14 mouse cellular contexts compared by ENCODE assay signal in genomic region chr9:21451870-21452269, GRCm38 (mm10). TPM values are rescaled to one million over a fixed set of nuclear protein-coding genes. Genes with fewer than 3 reads are reported as not detected.
DNase-seq lines count a peak whose midpoint lies in the region; ATAC-seq and TF ChIP-seq lines count a peak whose summit lies in the region.
"Had no signal": no experiment of that assay in that cellular context is flagged by ENCODE, and none has a peak within 500 bp of the region (broad histone marks: within the 10 kb centered on the region; RNA-seq: fewer than 3 reads in every experiment).

No protein-coding gene starts in this region.

- H3K36me3 ChIP-seq in heart, embryonic 11.5 days (ENCODE audit: control insufficient read depth, insufficient read depth, low read length) = no peaks in the 10 kb centered on the region
- H3K36me3 ChIP-seq in liver, postnatal 0 days (replicated peaks; ENCODE audit: insufficient read depth, low read length) = peaks cover 7% of the 10 kb centered on the region; the same call in 1 of the 2 replicates
- H3K36me3 ChIP-seq: neural tube, embryonic 12.5 days; stomach, embryonic 15.5 days had no signal

- peak overlapping the region; percentile 43; the same call in 1 of the 2 replicates for H3K27ac ChIP-seq in heart, embryonic 11.5 days (ENCODE audit: low read depth, low read length)
- H3K27ac ChIP-seq in liver, postnatal 0 days (ENCODE audit: low read depth) = peak overlapping the region; percentile 66; the same call in 1 of the 2 replicates
- H3K27ac ChIP-seq: limb, embryonic 13.5 days; neural tube, embryonic 12.5 days; stomach, embryonic 15.5 days had no signal

- 0 out of 2 replicates have a peak overlapping the region, but pooled peaks have one; percentile 12 for H3K9ac ChIP-seq in heart, embryonic 11.5 days (ENCODE audit: low read depth, low read length)
- no peak overlapping the region for H3K9ac ChIP-seq in liver, postnatal 0 days (replicated peaks)
- H3K9ac ChIP-seq: limb, embryonic 13.5 days; neural tube, embryonic 12.5 days; stomach, embryonic 15.5 days had no signal

- H3K4me2 ChIP-seq in heart, embryonic 11.5 days = peak overlapping the region; percentile 29
- no peak overlapping the region for H3K4me2 ChIP-seq in liver, postnatal 0 days (ENCODE audit: low read depth, low read length)
- H3K4me2 ChIP-seq: limb, embryonic 13.5 days; neural tube, embryonic 12.5 days; stomach, embryonic 15.5 days had no signal

- TF ChIP-seq EP300 in liver, postnatal 0 days (IDR thresholded peaks at IDR 0.05; ENCODE audit: low read depth) = no peak

- no peaks in the 10 kb centered on the region for H3K9me3 ChIP-seq in heart, embryonic 11.5 days (replicated peaks; ENCODE audit: control insufficient read depth, low read length)
- no peaks in the 10 kb centered on the region for H3K9me3 ChIP-seq in liver, postnatal 0 days (ENCODE audit: low read length)
- H3K9me3 ChIP-seq: limb, embryonic 13.5 days; neural tube, embryonic 12.5 days; stomach, embryonic 15.5 days had no signal

- H3K27me3 ChIP-seq in heart, embryonic 11.5 days (ENCODE audit: control insufficient read depth, insufficient read depth, low read length) = no peaks in the 10 kb centered on the region
- H3K27me3 ChIP-seq in liver, postnatal 0 days (ENCODE audit: insufficient read depth, low read length) = no peaks in the 10 kb centered on the region
- H3K27me3 ChIP-seq: CH12.LX; limb, embryonic 13.5 days; neural tube, embryonic 12.5 days; stomach, embryonic 15.5 days had no signal

- H3K4me3 ChIP-seq in heart, embryonic 11.5 days (ENCODE audit: low read depth, low read length) = no peak overlapping the region
- no peak overlapping the region for H3K4me3 ChIP-seq in liver, postnatal 0 days (ENCODE audit: low read depth, low read length)
- H3K4me3 ChIP-seq: limb, embryonic 13.5 days; neural tube, embryonic 12.5 days; stomach, embryonic 15.5 days had no signal

- DNase-seq in heart, postnatal 36 days = no peak
- peak; percentile 37 for DNase-seq in MEL-GATA-1-ER (ENCODE audit: extremely low read depth, low read depth)
- DNase-seq in gastrocnemius, postnatal 25 days = peak; percentile 51
- DNase-seq in liver, postnatal 0 days = no peak
- DNase-seq in testis, postnatal 14 days (ENCODE audit: low spot score) = no peak
- DNase-seq in thymus, postnatal 10 days (ENCODE audit: low spot score in 2 of 2) = no peak
- DNase-seq in right cerebral cortex, postnatal 14 days = no peak
- DNase-seq: adrenal gland, adult 2 months; kidney, postnatal 14 days had no signal

- intact Hi-C loops in heart, postnatal 36 days (cut with DNase I) = no loop called here

- H3K4me1 ChIP-seq in heart, embryonic 11.5 days (ENCODE audit: control insufficient read depth, insufficient read depth, low read length) = peaks cover 26% of the 10 kb centered on the region
- H3K4me1 ChIP-seq in liver, postnatal 0 days (ENCODE audit: insufficient read depth) = peaks cover 51% of the 10 kb centered on the region
- H3K4me1 ChIP-seq: neural tube, embryonic 12.5 days had no signal

- WGBS in heart, embryonic 11.5 days (ENCODE audit: insufficient replicate concordance) = 21% methylated on average over 8 of the region's 8 CpGs
- WGBS in liver, postnatal 0 days (ENCODE audit: insufficient replicate concordance) = 22% methylated on average over 8 of the region's 8 CpGs

- peak; percentile 56; the same call in 1 of the 2 replicates for ATAC-seq in heart, embryonic 11.5 days (replicated peaks; ENCODE audit: insufficient number of reproducible peaks, low FRiP score, low TSS enrichment)
- ATAC-seq in liver, postnatal 0 days = no peak

- TF ChIP-seq CTCF in liver, postnatal 0 days (IDR thresholded peaks at IDR 0.05; ENCODE audit: low read depth) = no peak

RNA-seq across cellular contexts. Expression of gene Dnm2, which starts 27.2 kb away (rescaled TPM):
- polyA plus RNA-seq in heart, embryonic 11.5 days (2014; fragmentation: Nextera tagmentation; extraction: Ambion mirVana) = 62.7 and 68.1 TPM in 2 replicates
- 10 to 100 TPM; 63.9 to 72.4 TPM for total RNA-seq in heart, postnatal 36 days (2021)
- 10 to 100 TPM; 39.9 to 41.6 TPM for total RNA-seq in gastrocnemius, postnatal 25 days (2021)
- 29.5 and 35.2 TPM in 2 replicates for polyA plus RNA-seq in liver, postnatal 0 days (2015; fragmentation: Nextera tagmentation; extraction: Ambion mirVana)

RNA-seq across cellular contexts. Expression of gene Qtrt1, which starts 40.2 kb away (rescaled TPM):
- 24.2 and 31.7 TPM in 2 replicates for polyA plus RNA-seq in heart, embryonic 11.5 days (2014; fragmentation: Nextera tagmentation; extraction: Ambion mirVana)
- 1 to 10 TPM; 8.0 to 9.5 TPM for total RNA-seq in heart, postnatal 36 days (2021)
- total RNA-seq in gastrocnemius, postnatal 25 days (2021) = 1 to 10 TPM; 5.3 to 7.7 TPM
- polyA plus RNA-seq in liver, postnatal 0 days (2015; fragmentation: Nextera tagmentation; extraction: Ambion mirVana) = 11.3 and 13.7 TPM in 2 replicates

RNA-seq across cellular contexts. Expression of gene Tmed1, which starts 58.2 kb away (rescaled TPM):
- polyA plus RNA-seq in heart, embryonic 11.5 days (2014; fragmentation: Nextera tagmentation; extraction: Ambion mirVana) = 79.8 and 80.9 TPM in 2 replicates
- 10 to 100 TPM; 44.9 to 46.9 TPM for total RNA-seq in heart, postnatal 36 days (2021)
- 10 to 100 TPM; 27.6 to 28.1 TPM for total RNA-seq in gastrocnemius, postnatal 25 days (2021)
- 34.6 and 38.0 TPM in 2 replicates for polyA plus RNA-seq in liver, postnatal 0 days (2015; fragmentation: Nextera tagmentation; extraction: Ambion mirVana)

Comparison
In these comparisons a context has a peak if more than half of its experiments do, and no peak if none do; other contexts are left out.
1. DNase-seq: peak in MEL-GATA-1-ER (single experiment) and gastrocnemius, postnatal 25 days (single experiment); none in heart, postnatal 36 days (0 of 2), liver, postnatal 0 days (single experiment), testis, postnatal 14 days (single experiment), thymus, postnatal 10 days (0 of 2) and right cerebral cortex, postnatal 14 days (single experiment).